8 mouse cellular contexts compared by ENCODE assay signal in genomic region chr14:25371661-25372060, GRCm38 (mm10).
DNase-seq lines count a peak whose midpoint lies in the region; ATAC-seq and TF ChIP-seq lines count a peak whose summit lies in the region.

No protein-coding gene starts in this region.

- no peaks in the 10 kb centered on the region for H3K36me3 ChIP-seq in hindbrain, embryonic 15.5 days

- no peak overlapping the region; the same call in 1 of the 2 replicates for H3K9ac ChIP-seq in hindbrain, embryonic 15.5 days

- peaks cover 28% of the 10 kb centered on the region for H3K4me1 ChIP-seq in hindbrain, embryonic 15.5 days (replicated peaks)

- peak overlapping the region; percentile 46 for H3K27ac ChIP-seq in hindbrain, embryonic 15.5 days (replicated peaks)
- H3K27ac ChIP-seq in left cerebral cortex, adult 2 months: peak overlapping the region; percentile 62

- H3K9me3 ChIP-seq in hindbrain, embryonic 15.5 days: no peaks in the 10 kb centered on the region

- no peak for ATAC-seq in CD4-positive, CD25-positive, alpha-beta regulatory T cell, adult 4 months
- ATAC-seq in hindbrain, embryonic 15.5 days (ENCODE audit: low FRiP score, low read depth): peak; percentile 92

- H3K4me3 ChIP-seq in hindbrain, embryonic 15.5 days: no peak overlapping the region
- no peak overlapping the region for H3K4me3 ChIP-seq in left cerebral cortex, adult 2 months

- no peak; the same call in 1 of the 2 replicates for TF ChIP-seq CTCF in left cerebral cortex, adult 2 months (IDR thresholded peaks at IDR 0.05)

- 30% methylated on average over 4 of the region's 4 CpGs for WGBS in hindbrain, embryonic 15.5 days

- H3K27me3 ChIP-seq in hindbrain, embryonic 15.5 days: no peaks in the 10 kb centered on the region

- H3K4me2 ChIP-seq in hindbrain, embryonic 15.5 days: no peak overlapping the region

- DNase-seq in CD4-positive, CD25-positive, alpha-beta regulatory T cell, adult 2 months (ENCODE audit: low read depth, low spot score): peak; percentile 14
- DNase-seq in cerebellum, adult 18-20 months: peak; percentile 75 to 82
- DNase-seq in frontal cortex, postnatal 10 days (ENCODE audit: low spot score in 2 of 2): peak; percentile 64 to 76
- DNase-seq in left cerebral cortex, adult 2 months (ENCODE audit: extremely low spot score in 1 of 2, low spot score in 2 of 2): peak; percentile 21 to 48
- peak; percentile 89 for DNase-seq in retina, postnatal 1 day
- DNase-seq in thymus, postnatal 36 days: no peak

- intact Hi-C loops in left cerebral cortex, adult 2 months (cut with DNase I): loop anchor here (10.0 kb wide), 1 partner anchor 867 kb away; no protein-coding TSS in a partner anchor

Comparison
In these comparisons a context has a peak if more than half of its experiments do, and no peak if none do; other contexts are left out.
1. DNase-seq: peak in CD4-positive, CD25-positive, alpha-beta regulatory T cell, adult 2 months (single experiment), cerebellum, adult 18-20 months (2 of 2), frontal cortex, postnatal 10 days (2 of 2), left cerebral cortex, adult 2 months (2 of 2) and retina, postnatal 1 day (single experiment); none in thymus, postnatal 36 days (0 of 2).